Mouse (Mus musculus) cerebellum, postnatal 14 days (tissue): ENCODE data around the gene Olfr389.

Experiments used
- DNase-seq, 2 experiments: peaks; one replicate each; pipeline ENCODE4 v3.0.0; 2021; ENCODE audit warnings: mixed read lengths in 2 of 2

Gene Olfr389

DNA sequence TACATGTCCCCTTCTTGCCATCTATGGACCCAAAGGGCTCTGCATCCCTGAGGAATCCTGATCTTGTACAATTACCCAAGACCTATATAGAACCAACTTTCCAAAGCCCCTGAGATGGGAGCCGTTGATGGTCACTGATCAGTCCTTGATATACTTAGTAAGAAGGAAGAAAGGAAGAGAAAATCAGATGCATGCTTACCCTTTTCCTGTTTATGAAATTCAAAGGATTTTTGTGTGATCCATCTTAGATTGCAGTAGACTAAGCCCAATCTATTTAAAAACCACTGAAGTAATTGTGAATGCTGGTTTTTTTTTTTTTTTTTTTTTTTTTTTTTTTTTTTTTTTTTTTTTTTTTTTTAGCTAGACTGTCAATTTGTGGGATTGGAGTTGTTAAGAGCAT lies at the start of gene Olfr389:
TSS of gene Olfr389 (minus strand) at position 101 of the 400 bp plus-strand sequence.
- no peak for DNase-seq

- DNase-seq, result no peak
Observed at GRCm38 (mm10) chr11:73816949-73817348, 36.4 kb upstream of the Olfr389 start, which contains the start of gene Olfr392. Gene Olfr392 (minus strand): TSS chr11:73817049.

GRCm38 (mm10) chr11:73802952-73803351 lies 22.4 kb upstream of the Olfr389 start, which contains the start of gene Olfr391-ps:
Gene Olfr391-ps (minus strand): TSS chr11:73803052.
- no peak for DNase-seq

- no peak for DNase-seq
Observed at GRCm38 (mm10) chr11:73782664-73783063, 2.2 kb upstream of the Olfr389 start, which contains the start of gene Olfr390. Gene Olfr390 (plus strand): TSS chr11:73782964.

- DNase-seq, result no peak
Observed at GRCm38 (mm10) chr11:73759115-73759514, 21.4 kb downstream of the Olfr389 start.
